Mouse (Mus musculus): ENCODE results near the gene Susd3.

The Susd3 gene

DNA sequence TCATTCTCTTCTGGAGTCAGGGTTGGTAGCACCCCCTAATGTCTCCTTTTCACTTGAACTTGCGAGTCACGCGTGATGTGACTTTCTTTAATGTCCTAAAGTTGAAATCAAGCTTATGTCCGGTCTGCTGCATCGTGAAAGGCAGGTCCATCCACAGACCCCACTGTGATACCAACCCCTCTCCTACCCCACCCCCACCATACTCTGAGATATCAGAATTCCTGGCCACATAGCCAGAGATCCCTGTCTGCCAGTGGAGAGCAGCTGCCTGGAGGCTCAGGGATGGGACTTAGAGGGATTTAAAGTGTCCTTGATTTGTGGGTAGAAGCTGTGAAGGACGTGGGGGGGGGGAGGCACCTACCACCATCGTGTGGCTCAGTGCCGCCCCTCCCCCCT lies at the start of gene Susd3:
Gene Susd3, minus strand, starts transcription at position 240 of the 396 bp plus-strand sequence.
- DNase-seq (ENCODE audit: low spot score) = no peak

DNA sequence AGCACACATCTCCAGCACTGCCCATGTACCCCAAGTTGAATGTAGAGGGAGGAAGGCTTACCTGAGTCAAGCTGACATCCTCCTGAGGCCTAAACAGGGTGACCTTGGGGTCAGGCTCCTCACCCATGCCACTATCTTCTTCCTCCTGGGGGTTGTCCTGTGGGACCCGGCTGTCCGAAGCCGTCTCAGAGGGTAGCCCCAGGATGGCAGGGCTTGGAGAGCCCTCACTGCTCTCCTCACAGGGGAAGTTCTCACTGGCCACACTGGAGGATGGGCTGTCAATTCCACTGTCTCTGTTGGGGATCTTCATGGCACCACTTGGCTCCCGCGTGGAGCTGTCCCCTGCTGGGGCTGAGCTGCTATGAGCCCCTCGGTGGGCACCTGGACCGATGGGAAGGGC lies 47.8 kb upstream of the Susd3 start:
- no peak for DNase-seq (ENCODE audit: low spot score)

DNA sequence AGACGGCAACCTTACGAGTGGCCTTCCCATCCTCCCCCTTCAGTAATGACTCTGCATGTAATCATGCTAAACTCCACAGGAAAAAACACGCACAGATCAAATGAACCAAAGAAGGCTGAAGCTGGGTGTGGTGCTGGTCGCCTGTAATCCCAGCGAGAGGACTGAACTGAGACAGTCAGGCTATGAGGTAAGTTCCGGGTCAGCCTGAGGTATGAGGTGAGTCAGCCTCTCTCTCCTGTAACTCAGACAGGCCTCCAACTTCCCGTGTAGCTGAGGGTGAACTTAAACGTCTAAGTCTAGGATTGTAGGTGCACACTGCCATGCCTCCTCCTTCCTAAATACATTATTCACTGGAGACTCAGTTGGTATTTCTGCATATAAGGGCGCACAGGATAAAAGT lies 45.6 kb upstream of the Susd3 start:
- no peak for DNase-seq (ENCODE audit: low spot score)

DNA sequence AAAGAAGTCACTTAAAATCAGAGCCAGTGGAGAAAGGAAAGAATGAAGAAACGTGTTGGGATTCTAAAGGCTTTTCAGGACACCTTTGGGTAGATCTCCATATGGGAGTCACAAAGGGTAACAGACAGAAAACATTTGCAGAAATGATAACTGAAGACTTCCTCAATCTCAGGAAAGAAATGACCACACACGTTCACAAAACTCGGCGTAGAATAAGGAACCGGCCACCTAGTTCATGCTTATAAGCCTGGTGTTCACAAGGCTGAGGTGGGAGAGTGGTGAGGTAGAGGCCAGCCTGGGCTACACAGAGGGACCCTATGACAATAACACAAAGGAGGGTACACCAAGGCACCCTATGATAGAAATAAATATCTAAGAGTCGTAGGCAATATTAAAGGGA lies 43.4 kb upstream of the Susd3 start:
- DNase-seq (ENCODE audit: low spot score) = no peak

DNA sequence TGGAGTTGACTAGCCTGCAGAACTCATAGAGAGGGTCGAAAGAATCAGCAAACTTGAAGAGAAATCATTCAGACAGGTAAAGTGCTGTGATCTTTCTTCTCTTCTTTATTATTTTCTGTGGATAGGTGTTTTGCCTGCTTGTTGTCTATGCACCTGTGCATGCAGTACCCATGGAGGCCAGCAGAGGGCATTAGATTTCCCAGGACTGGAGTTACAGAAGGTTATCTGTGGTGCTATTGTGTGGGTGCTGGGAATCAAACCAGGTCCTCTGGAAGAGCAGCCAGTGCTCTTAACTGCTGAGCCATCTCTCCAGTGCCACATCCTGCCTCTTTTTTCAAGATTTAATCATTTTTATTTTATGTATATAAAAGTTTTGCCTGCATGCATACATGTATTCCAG lies 42.9 kb upstream of the Susd3 start:
- DNase-seq (ENCODE audit: low spot score) = no peak

DNA sequence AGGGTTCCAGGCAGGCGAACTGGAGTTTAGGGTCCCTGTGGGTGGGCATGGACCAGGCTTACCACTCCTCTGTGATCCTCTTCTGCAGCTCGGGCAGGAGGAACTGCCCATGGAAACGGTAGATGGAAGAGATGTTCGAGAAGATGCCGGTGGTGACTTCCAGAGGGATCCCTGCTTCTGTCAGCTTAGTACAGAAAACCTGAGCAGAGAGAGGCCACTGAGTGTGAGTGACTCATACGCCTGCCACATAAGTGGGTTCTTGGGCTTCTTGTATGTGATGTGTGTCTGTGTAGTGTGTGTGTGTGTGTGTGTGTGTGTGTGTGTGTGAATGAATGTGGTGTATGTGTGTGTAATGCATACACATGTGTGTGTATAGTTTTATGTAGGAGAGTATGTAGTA lies 38.7 kb upstream of the Susd3 start:
- DNase-seq (ENCODE audit: low spot score) = no peak

DNA sequence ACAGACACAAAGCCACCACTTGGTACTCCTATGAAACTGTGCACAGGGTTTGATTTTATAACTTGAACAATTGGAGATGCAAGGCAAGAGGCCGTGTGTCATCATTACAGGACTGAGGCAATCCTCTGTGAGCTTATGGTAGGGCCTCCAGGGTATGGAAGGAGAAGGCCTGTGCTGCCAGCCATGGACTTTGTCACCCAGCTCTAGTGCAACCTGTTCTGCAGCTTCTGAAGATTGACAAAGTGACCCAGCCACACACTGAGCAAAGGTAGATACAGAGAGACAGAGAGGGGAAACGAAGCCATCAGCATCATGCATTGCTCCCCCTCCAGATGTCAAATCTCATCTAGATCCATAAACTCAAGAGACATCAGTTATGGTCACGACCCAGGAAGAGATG lies 38.2 kb upstream of the Susd3 start:
- DNase-seq (ENCODE audit: low spot score) = no peak

DNA sequence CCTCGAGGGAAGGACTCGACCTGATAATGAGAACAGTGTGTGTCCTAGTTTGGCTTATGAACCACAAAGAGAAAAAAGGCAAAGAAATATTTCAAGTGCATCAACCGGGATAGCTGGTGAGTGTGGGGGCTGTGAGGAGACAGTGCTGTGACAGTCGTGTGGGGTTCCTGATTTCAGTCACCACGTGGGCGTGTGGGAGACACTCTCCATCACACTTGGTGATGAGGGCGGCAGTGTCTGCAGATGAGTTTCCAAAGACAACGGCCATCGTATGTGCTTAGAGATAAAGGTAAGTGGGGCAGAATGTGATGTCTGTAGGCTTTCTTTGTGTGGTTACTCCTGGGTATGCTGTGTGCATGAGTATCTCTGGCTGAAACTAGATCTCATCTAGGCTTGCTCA lies 35.2 kb upstream of the Susd3 start:
- no peak for DNase-seq (ENCODE audit: low spot score)

DNA sequence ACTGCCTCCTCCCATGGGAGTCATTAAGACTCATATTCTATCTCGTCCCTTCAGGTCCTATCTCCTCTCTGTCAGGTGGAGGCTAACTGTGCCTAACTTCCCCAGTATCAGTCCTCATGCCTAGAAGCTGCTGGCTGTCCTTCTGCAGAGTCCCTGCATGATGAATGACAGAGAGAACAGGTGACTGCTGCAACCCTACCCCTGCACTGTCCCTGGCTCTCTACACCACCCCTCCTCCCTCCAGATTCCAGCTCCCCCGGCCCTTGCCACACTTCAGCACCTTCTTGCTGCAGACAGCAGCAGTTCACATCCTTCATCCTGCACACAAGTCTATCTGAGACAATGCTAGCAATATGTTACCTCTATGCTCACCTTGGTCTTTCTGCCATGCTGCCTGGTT lies 33.7 kb upstream of the Susd3 start:
- DNase-seq (ENCODE audit: low spot score) = no peak

DNA sequence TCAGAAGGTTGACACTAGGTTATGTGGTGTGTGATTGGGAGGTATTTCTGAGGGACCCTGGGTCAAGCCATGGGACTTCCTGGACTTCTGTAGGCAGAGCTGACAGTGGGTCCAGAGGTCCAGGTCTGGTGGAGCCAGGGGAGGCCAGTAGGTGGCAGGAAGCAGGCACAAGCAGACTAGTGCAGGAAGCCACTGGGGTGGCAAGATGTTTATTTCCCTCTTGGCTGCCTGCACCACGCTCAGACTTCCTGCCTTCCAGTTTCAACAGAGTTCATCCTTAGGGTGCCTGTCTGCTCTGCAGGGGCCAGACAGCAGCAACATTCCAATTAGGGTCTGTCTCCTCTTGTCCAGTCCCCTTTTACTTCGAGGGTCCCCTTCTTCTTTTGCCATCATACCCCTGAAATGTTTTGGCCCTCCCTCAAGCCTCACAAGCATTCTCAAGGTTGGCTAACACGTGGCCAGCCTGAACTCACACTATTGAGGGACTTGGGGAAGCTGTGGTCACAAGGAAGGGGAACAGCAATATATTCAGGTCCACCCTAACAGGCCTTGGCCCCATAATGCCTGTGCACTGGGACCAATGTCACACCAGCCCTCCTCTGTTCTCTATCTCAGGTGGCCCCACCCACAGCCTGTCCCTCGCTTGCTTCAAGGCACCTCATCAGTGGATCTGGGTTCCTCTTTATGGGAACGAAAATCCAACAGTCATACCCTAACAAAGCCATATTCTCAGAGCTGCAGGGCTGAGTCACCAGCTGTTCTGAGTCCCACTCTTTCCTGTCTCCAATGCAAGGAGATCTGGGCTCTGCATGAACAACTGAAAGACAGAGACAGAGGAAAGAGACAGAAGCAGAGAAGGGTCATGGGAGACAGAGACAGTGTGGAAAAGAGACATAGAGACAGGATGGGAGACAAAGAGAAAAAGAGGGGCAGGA lies 23.6 kb upstream of the Susd3 start:
- DNase-seq (ENCODE audit: low spot score) = no peak

DNA sequence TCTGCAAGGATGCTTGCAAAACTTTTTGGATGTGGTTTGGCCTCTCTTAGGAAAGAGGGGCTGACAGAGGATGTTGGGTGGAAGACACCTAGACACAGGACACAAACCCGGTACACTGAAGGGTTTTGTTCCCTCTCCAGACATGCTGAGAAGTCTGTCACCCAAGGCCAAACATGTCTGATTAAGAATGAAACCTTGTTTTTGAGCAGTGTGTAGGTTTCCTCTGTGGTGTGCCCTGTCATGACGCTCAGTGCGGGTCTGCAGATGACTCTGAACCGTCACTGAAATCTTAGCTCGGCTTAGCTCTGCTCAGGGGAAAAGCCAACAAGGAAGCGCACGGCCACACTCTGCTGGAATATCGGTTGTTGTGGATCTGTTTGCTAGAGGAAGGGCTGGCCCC lies 22.0 kb upstream of the Susd3 start:
- no peak for DNase-seq (ENCODE audit: low spot score)

DNA sequence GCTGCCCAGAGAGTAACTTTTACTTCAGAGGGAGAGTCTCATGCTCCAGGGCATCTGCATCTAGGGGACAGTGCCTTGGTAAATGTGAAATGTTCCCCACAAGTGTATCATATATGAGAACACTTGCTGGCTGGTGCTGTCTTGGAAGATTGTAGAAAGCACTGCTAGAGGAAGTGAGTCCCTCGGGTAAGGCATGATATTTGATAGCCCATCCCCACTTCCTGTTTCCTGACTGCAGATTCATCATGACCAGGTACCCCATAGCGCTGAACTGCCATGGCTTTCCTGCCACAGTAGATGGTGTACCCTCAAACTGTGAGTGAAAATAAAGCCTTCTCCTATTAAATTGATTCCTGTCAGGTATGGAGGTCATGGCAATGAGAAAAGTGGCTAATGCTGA lies 19.1 kb upstream of the Susd3 start:
- DNase-seq (ENCODE audit: low spot score) = no peak

DNA sequence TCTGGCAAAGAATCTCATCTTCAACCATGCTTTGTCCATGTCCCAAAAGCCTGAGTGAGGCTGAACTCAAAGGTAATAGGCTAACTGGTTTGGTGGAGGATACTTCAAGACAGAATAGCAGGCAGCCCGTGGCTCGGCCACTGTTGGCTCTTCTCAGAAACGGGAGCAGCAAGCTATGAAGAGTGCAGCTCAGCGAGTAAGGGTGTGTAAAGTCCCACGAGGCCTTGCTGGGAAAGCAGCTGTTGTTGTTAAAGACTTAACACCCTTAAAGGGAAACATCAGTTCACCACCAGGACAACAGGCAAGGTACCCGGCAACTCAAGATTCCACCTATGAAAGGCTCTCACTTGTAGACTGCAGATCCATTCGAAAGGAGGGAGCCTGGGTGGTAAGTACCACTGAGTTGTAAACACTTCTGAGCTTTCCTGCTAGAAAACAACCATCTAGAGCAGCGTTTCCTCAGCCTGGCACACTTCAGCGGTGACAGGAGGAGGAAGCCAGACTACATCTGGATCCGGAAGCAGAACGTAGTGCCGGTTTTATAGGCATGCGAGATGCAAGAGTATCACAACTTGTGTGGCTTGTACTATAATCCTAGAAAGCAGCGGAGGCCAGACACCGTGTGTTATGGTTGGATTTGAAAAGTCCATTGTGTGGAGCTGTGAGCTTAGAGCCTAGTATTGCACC lies 11.7 kb upstream of the Susd3 start:
- DNase-seq (ENCODE audit: low spot score) = no peak

DNA sequence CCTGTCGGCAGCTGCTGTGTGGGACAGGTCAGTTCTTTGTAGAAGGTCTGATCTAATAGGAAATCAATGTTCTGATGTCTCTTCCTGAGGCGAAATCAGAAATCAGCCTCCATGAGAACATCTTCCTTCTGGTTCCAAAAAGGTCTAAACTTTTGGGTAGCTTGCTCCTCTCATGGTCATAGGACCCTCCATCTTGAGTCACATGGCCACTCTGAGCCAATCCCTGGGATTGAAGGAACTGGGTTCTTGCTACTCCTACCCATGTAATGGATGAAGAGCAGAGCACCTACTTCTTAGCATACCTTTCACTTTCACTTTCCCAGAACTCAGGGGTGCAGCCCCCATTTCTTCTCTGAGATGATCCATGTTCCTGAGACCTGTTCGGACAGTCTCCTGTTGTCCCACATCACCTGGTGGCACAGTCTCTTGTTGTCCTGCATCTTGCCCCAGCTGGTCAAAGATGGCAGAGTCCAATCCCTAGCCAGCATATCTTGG lies 9.4 kb upstream of the Susd3 start:
- DNase-seq (ENCODE audit: low spot score) = no peak

DNA sequence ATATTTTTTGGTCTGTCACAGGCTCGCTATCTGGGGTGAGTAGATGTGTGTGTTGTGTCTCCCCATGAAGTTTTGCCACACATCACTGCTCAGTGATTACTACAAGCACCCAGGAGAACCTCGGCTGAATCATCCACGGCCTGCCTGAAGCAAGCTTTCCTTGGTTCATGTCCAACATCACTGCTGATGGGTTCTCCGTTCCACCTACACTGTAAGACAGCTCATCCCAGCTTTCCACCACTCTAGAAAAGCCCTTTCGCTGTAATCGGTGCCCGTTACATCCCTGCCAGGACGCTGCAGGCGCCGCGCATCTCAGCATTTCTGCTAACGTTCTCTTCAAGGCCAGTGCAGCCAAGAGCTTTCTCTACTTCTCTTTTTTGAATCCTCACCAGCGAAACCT lies 4.2 kb upstream of the Susd3 start:
- no peak for DNase-seq (ENCODE audit: low spot score)

DNA sequence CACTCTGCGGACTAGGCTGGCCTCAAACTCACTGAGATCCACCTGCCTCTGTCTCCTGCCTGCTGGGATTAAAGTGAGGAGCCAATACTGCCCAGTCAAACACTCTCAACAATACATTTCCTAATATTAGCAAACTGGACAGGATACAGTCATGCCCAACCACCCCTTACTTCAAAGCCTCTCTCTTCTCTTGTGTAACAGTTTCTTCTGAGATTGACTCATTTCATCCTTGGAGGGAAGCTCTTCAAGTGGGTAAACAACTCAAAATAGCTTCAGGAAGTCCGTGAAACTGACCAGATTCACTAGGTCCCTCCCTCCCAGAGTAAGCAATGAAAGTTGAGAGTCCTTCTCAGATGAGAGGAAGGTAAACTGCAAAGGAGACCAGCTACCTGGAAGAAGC lies 3.6 kb upstream of the Susd3 start:
- no peak for DNase-seq (ENCODE audit: low spot score)

DNA sequence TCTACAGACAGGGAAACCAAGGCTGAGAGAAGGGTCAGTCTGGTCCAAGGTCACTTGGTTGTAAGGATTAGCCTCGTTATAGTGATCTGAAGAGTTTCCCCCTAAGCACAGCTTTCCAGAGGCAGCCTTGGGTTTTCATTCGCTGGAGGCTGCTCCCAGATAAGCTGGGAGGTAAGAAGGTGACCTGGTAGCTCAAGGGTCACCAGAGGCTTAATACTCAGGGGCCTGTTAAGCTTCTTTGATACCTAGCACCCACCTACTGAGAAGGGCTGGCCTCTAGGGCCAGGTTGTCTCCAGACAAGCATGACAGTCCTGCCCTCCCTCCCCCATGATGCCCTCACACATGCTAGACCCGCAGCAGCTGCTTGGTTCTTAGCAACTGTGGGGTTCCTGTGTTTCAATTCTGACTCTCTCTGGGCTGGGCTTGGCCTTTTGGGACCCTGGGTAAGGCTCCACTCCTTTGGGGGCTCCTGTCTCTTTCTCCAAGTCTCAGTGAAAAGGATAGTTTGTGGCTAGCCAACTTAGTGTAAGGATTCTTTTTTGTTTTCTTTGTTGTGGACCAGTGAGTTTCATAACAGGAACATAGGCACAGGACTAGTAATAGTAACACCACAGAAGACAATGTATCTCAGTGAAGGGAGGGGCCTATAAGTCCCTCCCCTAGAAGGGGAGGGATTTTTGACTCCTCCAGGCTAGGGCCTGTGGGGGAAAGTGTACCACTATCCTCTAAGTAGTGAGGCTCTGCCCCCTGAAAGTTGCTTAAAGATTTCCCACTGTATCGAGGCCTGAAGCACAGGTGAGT lies 2.4 kb upstream of the Susd3 start:
- DNase-seq (ENCODE audit: low spot score) = no peak

DNA sequence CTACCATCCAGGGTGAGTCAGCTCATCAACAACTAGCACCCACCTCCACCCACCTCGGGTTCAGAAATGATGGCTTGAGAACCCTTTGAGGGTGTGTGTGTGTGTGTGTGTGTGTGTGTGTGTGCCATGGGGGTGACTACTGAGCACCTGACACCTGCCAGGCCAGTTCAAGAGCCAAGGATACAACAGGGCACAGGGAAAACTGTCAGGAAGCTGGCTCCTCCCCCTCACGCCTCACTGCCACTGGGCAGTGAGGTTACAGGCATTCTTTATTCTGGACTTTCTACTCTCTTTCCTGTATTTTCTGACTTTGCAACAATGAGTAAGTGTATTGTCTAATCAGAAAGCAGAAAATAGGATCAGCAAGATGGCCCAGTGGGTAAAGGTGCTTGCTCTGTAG lies 1.1 kb upstream of the Susd3 start:
- DNase-seq (ENCODE audit: low spot score) = no peak

DNA sequence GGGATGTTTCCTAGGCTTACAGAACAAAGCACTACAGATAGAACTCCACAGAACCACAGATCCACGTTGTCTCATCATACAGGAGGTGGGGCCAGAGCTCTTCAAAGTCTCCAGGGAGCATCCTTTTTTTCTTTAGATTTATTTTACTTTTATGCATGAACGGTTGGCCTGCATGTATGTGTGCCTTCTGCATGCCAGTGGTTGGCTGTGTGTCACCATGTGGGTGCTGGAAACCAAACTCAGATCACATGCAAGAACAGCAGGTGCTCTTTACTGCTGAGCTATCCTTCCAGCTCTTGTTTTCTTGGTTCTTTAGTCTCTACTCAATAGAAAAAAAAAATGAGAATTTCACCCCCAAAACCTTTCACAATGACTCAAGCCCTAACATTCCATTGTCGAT lies 417 bp upstream of the Susd3 start:
- no peak for DNase-seq (ENCODE audit: low spot score)

DNA sequence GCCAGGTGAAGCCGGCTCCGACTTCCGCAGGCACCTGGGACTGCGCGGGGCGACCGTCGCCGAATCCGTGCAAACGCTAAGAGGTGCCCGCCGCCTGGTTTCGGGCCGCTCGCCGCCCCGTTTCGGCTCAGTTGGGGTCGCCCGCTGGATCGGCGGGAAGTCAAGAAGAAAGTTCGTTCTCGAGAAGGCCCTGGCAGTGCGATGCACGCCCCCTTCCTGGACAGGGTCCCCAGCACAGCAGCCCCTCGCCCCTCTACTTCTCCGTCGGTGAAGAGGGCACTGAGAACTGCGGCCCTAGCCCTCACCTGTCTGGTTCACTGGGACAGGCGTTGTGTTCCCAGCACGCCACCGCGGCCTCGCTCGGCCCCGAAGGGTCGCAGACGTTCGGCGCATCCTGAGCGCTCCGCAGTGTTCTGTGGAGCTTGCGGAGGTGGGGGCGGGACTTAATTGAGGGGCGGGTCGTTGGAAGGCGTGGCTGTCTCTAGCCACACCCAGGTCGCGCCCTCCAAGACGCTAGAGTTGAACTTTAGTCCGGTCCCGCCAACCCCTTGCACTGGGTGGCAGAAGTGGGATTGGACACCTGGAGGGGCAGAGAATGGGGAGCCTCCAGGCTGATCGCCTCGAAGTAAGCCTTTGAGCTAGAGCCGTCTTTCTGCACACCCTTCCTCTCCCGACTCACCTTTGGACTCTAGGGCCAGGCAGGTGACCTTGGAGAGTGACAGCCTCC lies 603 bp downstream of the Susd3 start:
- no peak for DNase-seq (ENCODE audit: low spot score)

DNA sequence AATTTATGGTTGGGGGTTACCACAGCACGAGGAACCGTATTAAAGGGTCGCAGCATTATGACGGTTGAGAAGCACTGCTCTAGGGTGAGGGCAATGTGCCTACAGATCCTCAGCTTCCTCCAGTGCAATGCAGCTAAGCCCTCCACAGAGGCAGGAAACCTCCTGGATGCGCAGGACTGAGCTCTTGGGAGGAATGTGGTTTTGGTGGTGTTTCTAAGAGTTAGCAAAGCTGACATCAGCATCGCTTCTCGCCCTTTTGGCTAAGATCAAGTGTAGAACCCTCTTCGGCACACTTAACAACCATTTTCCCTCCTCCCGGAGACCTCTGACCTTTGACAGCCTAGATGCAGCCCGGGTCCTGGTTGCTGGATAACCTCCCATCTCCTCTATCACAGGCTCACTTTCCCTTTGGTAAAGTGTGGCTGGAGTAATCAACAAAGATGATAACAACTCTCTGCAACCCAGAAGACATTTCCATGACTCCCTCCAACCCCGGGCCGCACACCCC lies 1.2 kb downstream of the Susd3 start:
- no peak for DNase-seq (ENCODE audit: low spot score)

DNA sequence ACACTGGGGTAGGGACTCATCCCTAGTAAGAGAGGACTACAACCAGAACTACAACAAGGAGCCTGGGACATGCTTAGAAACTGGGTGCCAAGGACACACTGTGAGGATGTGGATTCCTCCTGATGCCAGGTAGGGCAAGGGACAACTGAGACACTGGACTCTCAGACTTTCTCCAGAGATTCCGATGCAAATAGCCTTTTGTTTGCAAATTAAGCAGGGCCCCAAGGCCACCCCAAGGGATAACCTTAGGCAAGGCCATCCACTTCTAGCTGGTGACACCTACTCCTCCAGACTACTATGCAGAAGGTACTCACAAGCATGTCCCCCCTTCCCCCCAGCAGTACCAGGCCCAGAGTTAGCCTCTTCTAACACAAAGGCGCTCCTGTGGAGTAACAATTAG lies 1.9 kb downstream of the Susd3 start:
- no peak for DNase-seq (ENCODE audit: low spot score)
